Mouse (Mus musculus) myocyte (in vitro differentiated cells): ENCODE measurements around the gene Drosha. TPM values are rescaled to one million over a fixed set of nuclear protein-coding genes. Genes with fewer than 3 reads are reported as not detected.

Experiments
- H3K27me3 ChIP-seq: one replicate; pipeline ENCODE4 v1.6.1; 2011; ENCODE audit not compliant: control insufficient read depth, insufficient read depth, insufficient read length
- H3K36me3 ChIP-seq: one replicate; pipeline ENCODE4 v1.6.1; 2011; ENCODE audit not compliant: control insufficient read depth, insufficient read depth
- H3K4me2 ChIP-seq: one replicate; pipeline ENCODE4 v1.6.1; 2011; ENCODE audit warnings: low read depth, control low read depth
- H3K4me3 ChIP-seq: one replicate; pipeline ENCODE4 v1.5.1; 2011; ENCODE audit warnings: mild to moderate bottlenecking, control low read depth, moderate library complexity
- H3K79me2 ChIP-seq: one replicate; pipeline ENCODE4 v1.6.1; 2011; ENCODE audit not compliant: control insufficient read depth, insufficient read depth
- H3ac ChIP-seq: one replicate; pipeline ENCODE4 v1.6.1; 2011; ENCODE audit not compliant: control insufficient read depth, insufficient read length
- CEBPB ChIP-seq: IDR thresholded peaks from 2 replicates; pipeline ENCODE4 v1.6.1; 2011; ENCODE audit warnings: mild to moderate bottlenecking, moderate library complexity; ENCODE audit not compliant: poor library complexity, insufficient read depth, severe bottlenecking
- E2F4 ChIP-seq: IDR thresholded peaks from one replicate; pipeline ENCODE4 v1.6.1; 2011; ENCODE audit warnings: mild to moderate bottlenecking, control low read depth, moderate library complexity; ENCODE audit not compliant: insufficient read depth
- MAX ChIP-seq: IDR thresholded peaks from one replicate; pipeline ENCODE4 v1.6.1; 2011; ENCODE audit warnings: low read depth, mild to moderate bottlenecking, control low read depth
- MYOD1 ChIP-seq, 3 experiments: IDR thresholded peaks; one replicate each; pipeline ENCODE4 v1.6.1; 2011; ENCODE audit warnings: control low read depth in 2 of 3, low read depth in 2 of 3, mild to moderate bottlenecking in 2 of 3, moderate library complexity in 1 of 3; ENCODE audit not compliant: insufficient read length in 2 of 3, control insufficient read depth in 1 of 3
- MYOG ChIP-seq, 3 experiments: IDR thresholded peaks; one replicate each; pipeline ENCODE4 v1.6.1; 2011; ENCODE audit warnings: control low read depth in 2 of 3, low read depth in 2 of 3, mild to moderate bottlenecking in 2 of 3; ENCODE audit not compliant: insufficient read length in 2 of 3, control insufficient read depth in 1 of 3, insufficient read depth in 1 of 3
- POLR2A ChIP-seq: IDR thresholded peaks from one replicate; pipeline ENCODE4 v1.6.1; 2011; ENCODE audit warnings: low read depth, mild to moderate bottlenecking, control low read depth, moderate library complexity; ENCODE audit not compliant: insufficient read length
- POLR2AphosphoS2 ChIP-seq: IDR thresholded peaks from one replicate; pipeline ENCODE4 v1.6.1; 2011; ENCODE audit warnings: low read depth, control low read depth; ENCODE audit not compliant: insufficient read length
- REST ChIP-seq: IDR thresholded peaks from one replicate; pipeline ENCODE4 v1.6.1; 2011; ENCODE audit warnings: mild to moderate bottlenecking, control low read depth, moderate library complexity; ENCODE audit not compliant: insufficient read depth, insufficient read length
- SRF ChIP-seq: IDR thresholded peaks from one replicate; pipeline ENCODE4 v1.6.1; 2011; ENCODE audit warnings: low read depth; ENCODE audit not compliant: control insufficient read depth, insufficient read length
- TCF12 ChIP-seq: IDR thresholded peaks from one replicate; pipeline ENCODE4 v1.6.1; 2011; ENCODE audit warnings: mild to moderate bottlenecking, control low read depth; ENCODE audit not compliant: poor library complexity, insufficient read depth, severe bottlenecking
- TCF3 ChIP-seq: IDR thresholded peaks from one replicate; pipeline ENCODE4 v1.6.1; 2011; ENCODE audit warnings: low read depth, control low read depth; ENCODE audit not compliant: insufficient read length
- USF1 ChIP-seq: IDR thresholded peaks from one replicate; pipeline ENCODE4 v1.6.1; 2011; ENCODE audit warnings: low read depth, mild to moderate bottlenecking, control low read depth, moderate library complexity
- polyA plus RNA-seq: library from polyadenylated mRNA; unstranded; fragments of >200 nt; fragmentation: generic; extraction: Trizol; gene quantifications from one replicate; pipeline ENCODE4 v1.2.1, GENCODE M21; 2012; ENCODE audit warnings: missing spikeins

The Drosha gene
- polyA plus RNA-seq, 1 experiment: 40.4 TPM

DNA sequence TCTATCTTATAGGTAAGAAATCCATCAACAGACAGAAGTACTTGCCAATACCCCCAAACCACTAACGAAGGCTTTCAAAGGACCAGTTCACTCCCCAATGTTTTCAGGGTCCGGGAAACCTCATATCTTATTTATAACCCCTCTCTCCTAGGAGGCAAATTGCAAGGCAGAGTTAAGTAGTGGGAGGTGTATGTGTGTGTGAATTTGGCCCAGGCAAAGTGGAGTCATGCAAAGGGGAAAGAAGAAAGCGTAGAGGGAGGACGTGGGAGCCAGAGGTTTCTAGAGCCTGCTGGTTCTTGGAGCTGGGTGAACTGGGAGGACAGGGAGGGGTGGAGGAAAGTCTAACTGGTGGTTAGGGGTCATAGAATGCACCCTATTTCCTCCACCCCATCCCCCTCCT lies 117.8 kb downstream of the Drosha start:
- Histone ChIP-seq H3K36me3 (no peaks in the 10 kb centered on the region), H3K4me3 (no peak overlapping the region), H3K79me2 (no peaks in the 10 kb centered on the region), H3K27me3 (no peaks in the 10 kb centered on the region), H3ac (no peak overlapping the region), H3K4me2 (no peak overlapping the region)
- TF ChIP-seq SRF: no peak
- no peak for TF ChIP-seq POLR2A
- no peak for TF ChIP-seq USF1
- no peak for TF ChIP-seq POLR2AphosphoS2
- no peak for TF ChIP-seq TCF3
- TF ChIP-seq MYOD1 (IDR thresholded peaks at IDR 0.05; ENCODE audit: control insufficient read depth in 1 of 3, insufficient read length in 2 of 3, low read depth in 2 of 3): no peak
- TF ChIP-seq CEBPB: no peak
- TF ChIP-seq TCF12: no peak
- no peak for TF ChIP-seq REST
- TF ChIP-seq E2F4: no peak
- no peak for TF ChIP-seq MYOG (IDR thresholded peaks at IDR 0.05; ENCODE audit: control insufficient read depth in 1 of 3, insufficient read depth in 1 of 3, insufficient read length in 2 of 3, low read depth in 2 of 3)
- TF ChIP-seq MAX: no peak

DNA sequence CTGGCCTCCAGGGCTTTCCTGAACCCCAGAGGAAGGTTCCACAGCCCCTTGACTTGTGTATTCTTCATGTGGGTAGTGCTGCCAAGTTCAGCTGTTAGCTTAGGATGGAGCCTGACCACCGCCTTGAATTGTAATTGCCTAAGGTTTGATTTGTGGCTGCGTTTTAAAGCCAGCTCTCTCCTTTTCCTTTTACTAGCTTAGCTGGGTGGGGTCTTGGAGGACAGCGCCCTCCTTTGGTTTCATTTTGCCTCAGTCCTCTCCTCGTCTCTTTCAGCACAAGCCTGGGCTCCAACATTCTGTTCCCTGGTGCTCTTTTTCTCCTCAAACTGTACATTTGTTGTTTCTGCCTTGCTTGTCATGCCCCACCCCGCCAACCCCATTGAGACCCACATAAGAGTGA lies 133.4 kb downstream of the Drosha start:
- H3ac ChIP-seq: no peak overlapping the region
- H3K4me3 ChIP-seq: no peak overlapping the region
- TF ChIP-seq E2F4 (no peak), TCF3 (no peak), MYOG (IDR thresholded peaks at IDR 0.05; ENCODE audit: control insufficient read depth in 1 of 3, insufficient read depth in 1 of 3, insufficient read length in 2 of 3, low read depth in 2 of 3) (no peak), MYOD1 (IDR thresholded peaks at IDR 0.05; ENCODE audit: control insufficient read depth in 1 of 3, insufficient read length in 2 of 3, low read depth in 2 of 3) (no peak), POLR2A (no peak), USF1 (no peak), TCF12 (no peak), CEBPB (no peak), MAX (no peak), SRF (no peak), REST (no peak), POLR2AphosphoS2 (no peak)
- H3K36me3 ChIP-seq: no peaks in the 10 kb centered on the region
- no peak overlapping the region for H3K4me2 ChIP-seq
- no peaks in the 10 kb centered on the region for H3K79me2 ChIP-seq
- no peaks in the 10 kb centered on the region for H3K27me3 ChIP-seq

DNA sequence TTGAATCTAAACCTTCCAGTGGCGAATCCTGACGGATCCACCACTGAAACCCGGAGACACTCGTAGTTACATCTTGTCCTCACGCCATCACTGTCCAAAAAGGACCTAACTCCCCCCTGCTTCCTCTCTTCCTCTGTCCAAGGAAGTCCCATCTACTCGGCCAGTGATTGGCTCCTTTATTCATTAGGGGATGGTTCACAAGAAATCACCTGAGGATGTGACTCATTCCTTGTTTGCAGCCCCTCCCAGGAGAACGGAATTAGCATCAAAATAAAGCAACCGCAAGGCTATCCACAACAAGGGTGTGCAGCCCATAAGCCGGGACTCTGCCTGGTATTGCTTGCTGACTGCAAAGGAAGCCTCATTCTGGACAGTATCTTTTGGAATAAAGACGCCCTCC lies 137.6 kb downstream of the Drosha start:
- Histone ChIP-seq H3K4me2 (no peak overlapping the region), H3K4me3 (no peak overlapping the region)
- TF ChIP-seq TCF3: no peak
- TF ChIP-seq MYOG (IDR thresholded peaks at IDR 0.05; ENCODE audit: control insufficient read depth in 1 of 3, insufficient read depth in 1 of 3, insufficient read length in 2 of 3, low read depth in 2 of 3): no peak
- TF ChIP-seq SRF: no peak
- no peak for TF ChIP-seq MAX
- no peak for TF ChIP-seq MYOD1 (IDR thresholded peaks at IDR 0.05; ENCODE audit: control insufficient read depth in 1 of 3, insufficient read length in 2 of 3, low read depth in 2 of 3)
- TF ChIP-seq POLR2A: no peak
- TF ChIP-seq USF1: no peak
- no peak for TF ChIP-seq E2F4
- no peak for TF ChIP-seq REST
- no peak for TF ChIP-seq POLR2AphosphoS2
- TF ChIP-seq CEBPB: no peak
- TF ChIP-seq TCF12: no peak

DNA sequence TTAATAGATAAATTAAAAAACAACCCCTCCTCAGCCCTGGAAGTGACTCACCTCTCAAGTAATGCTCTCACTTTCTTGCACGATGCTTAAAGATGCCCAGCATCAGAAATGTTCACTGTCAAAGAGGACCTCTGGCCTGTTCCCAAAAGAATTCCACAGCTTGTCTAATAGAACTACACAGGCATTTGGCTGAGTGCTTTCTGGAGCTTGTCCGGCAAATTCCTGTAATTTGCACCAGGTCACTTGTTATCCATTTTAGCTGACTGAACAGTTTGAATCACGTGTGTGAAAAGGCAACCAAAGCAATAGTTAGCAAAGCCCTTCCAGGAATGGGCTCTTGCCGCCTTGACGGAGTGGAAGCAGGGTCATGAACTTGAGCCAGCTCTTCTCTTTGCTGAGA lies 140.6 kb downstream of the Drosha start:
- Histone ChIP-seq H3K36me3 (no peaks in the 10 kb centered on the region), H3K79me2 (no peaks in the 10 kb centered on the region), H3K4me3 (no peak overlapping the region), H3K27me3 (no peaks in the 10 kb centered on the region), H3K4me2 (no peak overlapping the region), H3ac (no peak overlapping the region)
- no peak for TF ChIP-seq SRF
- TF ChIP-seq MYOD1 (IDR thresholded peaks at IDR 0.05; ENCODE audit: control insufficient read depth in 1 of 3, insufficient read length in 2 of 3, low read depth in 2 of 3): no peak
- TF ChIP-seq E2F4: no peak
- TF ChIP-seq POLR2A: no peak
- no peak for TF ChIP-seq POLR2AphosphoS2
- TF ChIP-seq TCF3: no peak

More for the DNA sequence above, 137.6 kb downstream of the Drosha start:
- Histone ChIP-seq H3K79me2 (no peaks in the 10 kb centered on the region), H3K27me3 (no peaks in the 10 kb centered on the region), H3ac (no peak overlapping the region), H3K36me3 (no peaks in the 10 kb centered on the region)

DNA sequence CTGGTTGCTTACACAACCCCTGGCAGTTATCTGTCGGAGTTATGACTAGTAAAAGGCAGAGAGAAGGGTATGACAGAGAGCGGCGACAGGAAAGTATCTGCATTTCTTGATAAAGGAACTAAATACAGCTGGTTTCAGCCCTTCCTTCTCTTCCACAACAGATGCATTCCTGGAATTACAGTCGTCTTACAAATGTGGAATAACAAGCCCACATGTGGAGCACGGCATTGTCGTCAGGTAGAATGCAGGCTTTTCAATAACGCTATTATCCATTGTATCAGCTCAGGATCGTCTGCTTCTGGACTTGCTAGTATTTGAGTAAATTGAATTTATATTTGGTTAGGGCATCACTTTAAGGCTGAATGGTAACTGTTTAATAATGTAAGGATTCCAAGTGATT lies 144.2 kb downstream of the Drosha start:
- Histone ChIP-seq H3K36me3 (no peaks in the 10 kb centered on the region), H3ac (no peak overlapping the region), H3K4me2 (no peak overlapping the region), H3K79me2 (no peaks in the 10 kb centered on the region), H3K27me3 (no peaks in the 10 kb centered on the region), H3K4me3 (no peak overlapping the region)
- TF ChIP-seq CEBPB (no peak), POLR2AphosphoS2 (no peak), REST (no peak), MYOG (IDR thresholded peaks at IDR 0.05; ENCODE audit: control insufficient read depth in 1 of 3, insufficient read depth in 1 of 3, insufficient read length in 2 of 3, low read depth in 2 of 3) (no peak)
